Mouse (Mus musculus) lung, postnatal 0 days (tissue): ENCODE data around the gene Vav3.

Experiments
- CTCF ChIP-seq: IDR thresholded peaks from 2 replicates; pipeline ENCODE4 v1.5.1; 2016; ENCODE audit warnings: antibody characterized with exemption, mild to moderate bottlenecking
- EP300 ChIP-seq: IDR thresholded peaks from 2 replicates; pipeline ENCODE4 v1.6.1; 2016; ENCODE audit warnings: antibody characterized with exemption, mild to moderate bottlenecking, control low read depth

GRCm38 (mm10) chr3:109544476-109545221 lies 204.2 kb downstream of the Vav3 start:
- TF ChIP-seq CTCF (peak; percentile 19), EP300 (no peak)
